Mouse (Mus musculus) skeletal muscle tissue, adult 2 months (tissue): Measurements from ENCODE around the gene Olfr716.
"Not testable (repeated sequence)": the region's sequence is repeated elsewhere in the genome, so short reads cannot be mapped to it uniquely, and the experiment has no call there.

Experiments used
- DNase-seq: peaks from one replicate; pipeline ENCODE4 v3.0.0-alpha.2; 2012; ENCODE audit warnings: low read depth, low spot score

The Olfr716 gene

GRCm38 (mm10) chr7:107138027-107138426, at the start of gene Olfr716:
Gene Olfr716 (plus strand): TSS chr7:107138327.
- not testable (repeated sequence) for DNase-seq

GRCm38 (mm10) chr7:107092920-107093319, 45.2 kb upstream of the Olfr716 start, which contains the start of gene Olfr17:
Gene Olfr17 (plus strand): TSS chr7:107093220.
- DNase-seq, result no peak

- DNase-seq, result not testable (repeated sequence)
Measured at GRCm38 (mm10) chr7:107110269-107110668, 27.9 kb upstream of the Olfr716 start, which contains the start of gene Olfr715b. Gene Olfr715b (minus strand): TSS chr7:107110369.

GRCm38 (mm10) chr7:107130983-107131382, 7.1 kb upstream of the Olfr716 start, which contains the start of gene Olfr715:
Gene Olfr715 (minus strand): TSS chr7:107131083.
- DNase-seq, result not testable (repeated sequence)

- no peak for DNase-seq
Measured at GRCm38 (mm10) chr7:107166690-107167089, 28.6 kb downstream of the Olfr716 start, which contains the start of gene Nlrp14. Gene Nlrp14 (plus strand): TSS chr7:107166990.

GRCm38 (mm10) chr7:107180406-107180805, 42.3 kb downstream of the Olfr716 start:
- no peak for DNase-seq
